Mouse (Mus musculus): Measurements from ENCODE around the gene Nucb1.

GRCm38 (mm10) chr7:45443526-45444420 lies 66.4 kb downstream of the Nucb1 start:
- TF ChIP-seq CTCF (IDR thresholded peaks at IDR 0.05; ENCODE audit: low read depth, low read length) (no peak), POLR2A (IDR thresholded peaks at IDR 0.05; ENCODE audit: extremely low read depth, insufficient read depth, low read length) (no peak)

Measured in liver, adult 2 months (tissue).